Mouse (Mus musculus) heart, adult 2 months (tissue): Measurements from ENCODE around the gene Tspan6. TPM values are rescaled to one million over a fixed set of nuclear protein-coding genes. Genes with fewer than 3 reads are reported as not detected.

Experiments
- DNase-seq, 2 experiments: peaks; one replicate each; pipeline ENCODE4 v3.0.0; 2021
- H3K27ac ChIP-seq: fragments of 200-600 bp; 2 replicates; pipeline ENCODE4 v1.8.1; 2022
- H3K27me3 ChIP-seq: fragments of 200-500 bp; 2 replicates; pipeline ENCODE4 v1.6.1; 2012; ENCODE audit warnings: mild to moderate bottlenecking, low read length, inconsistent platforms, mixed read lengths; ENCODE audit not compliant: control insufficient read depth, insufficient read depth
- H3K36me3 ChIP-seq: fragments of 200-500 bp; 2 replicates; pipeline ENCODE4 v1.6.1; 2012; ENCODE audit warnings: low read length, inconsistent platforms; ENCODE audit not compliant: control insufficient read depth, insufficient read depth
- H3K4me1 ChIP-seq: fragments of 200-500 bp; 2 replicates; pipeline ENCODE4 v1.6.1; 2011; ENCODE audit warnings: low read length; ENCODE audit not compliant: control insufficient read depth, insufficient read depth
- H3K4me3 ChIP-seq: fragments of 200-600 bp; 2 replicates; pipeline ENCODE4 v1.8.1; 2022
- H3K79me2 ChIP-seq: fragments of 200-500 bp; replicated peaks from 2 replicates; pipeline ENCODE4 v1.6.1; 2012; ENCODE audit warnings: mild to moderate bottlenecking, inconsistent platforms, low read length, moderate library complexity, mixed read lengths; ENCODE audit not compliant: control insufficient read depth, insufficient read depth
- H3K9ac ChIP-seq: fragments of 200-500 bp; 2 replicates; pipeline ENCODE4 v1.6.1; 2012; ENCODE audit warnings: low read depth, mild to moderate bottlenecking, control low read depth, inconsistent platforms, low read length, mixed read lengths
- CTCF ChIP-seq: fragments of 200-600 bp; IDR thresholded peaks from 2 replicates; pipeline ENCODE4 v1.8.1; 2022; ENCODE audit warnings: antibody characterized with exemption, mild to moderate bottlenecking, moderate library complexity
- EP300 ChIP-seq: fragments of 200-500 bp; IDR thresholded peaks from 2 replicates; pipeline ENCODE4 v1.6.1; 2011; ENCODE audit warnings: low read depth, low read length, control low read depth; ENCODE audit not compliant: insufficient read depth
- POLR2A ChIP-seq: fragments of 200-500 bp; IDR thresholded peaks from 2 replicates; pipeline ENCODE4 v1.6.1; 2011; ENCODE audit warnings: mild to moderate bottlenecking, low read depth, low read length, control low read depth; ENCODE audit not compliant: insufficient read depth
- WGBS: fragments of 180-500 bp; shearing (Covaris S2); methylation state at CpG from one replicate; pipeline ENCODE4 v1.1.7; 2018; 5-methylcytosine and 5-hydroxymethylcytosine counted together
- intact Hi-C: fragments of 180-260 bp; cut with DNase I; formaldehyde crosslinking; loops from one replicate; pipeline ENCODE4 v1.15.1; 2025
- long read RNA-seq: library from polyadenylated mRNA; stranded (forward); transcript quantifications from one replicate; pipeline ENCODE4 v2.0.0, GENCODE M21; 2021
- polyA plus RNA-seq: library from polyadenylated mRNA; depleted of rRNA; stranded (reverse); fragments of >200 nt; gene quantifications from 2 replicates; pipeline ENCODE4 v1.2.3, GENCODE M21; 2012; rRNA removed
- total RNA-seq, 2 experiments: library from RNA; stranded (reverse); gene quantifications; 2 replicates each; pipeline ENCODE4 v1.2.3; 2021

Gene Tspan6
- total RNA-seq: 1 to 10 TPM; 7.1 to 7.9 TPM
- 4.7 and 12.0 TPM in 2 replicates for polyA plus RNA-seq
- long read RNA-seq, transcript Tspan6-201 (8 exons, 1,765 nt): major isoform, 14 of 14 reads
- long read RNA-seq, partial matches to known transcripts: 0 of 14 reads
- long read RNA-seq, other reads (novel, unspliced or antisense): 0 of 14 reads

- Histone ChIP-seq H3K9ac (peak within 1 kb of the TSS; percentile 81), H3K36me3 (no peaks in the 10 kb centered on the region), H3K4me3 (peak within 1 kb of the TSS; percentile 52), H3K79me2 (no peaks in the 10 kb centered on the region), H3K4me1 (no peaks in the 10 kb centered on the region), H3K27ac (peak within 1 kb of the TSS; percentile 19), H3K27me3 (no peaks in the 10 kb centered on the region)
- TF ChIP-seq EP300 (no peak), POLR2A (no peak), CTCF (peak; percentile 70)
- intact Hi-C loops: loop anchor here (5.0 to 10.0 kb wide), 2 partner anchors 111 to 143 kb away; no protein-coding TSS in a partner anchor
- 16% methylated on average over 33 of the region's 33 CpGs for WGBS
- DNase-seq: peak; percentile 83
Measured at GRCm38 (mm10) chrX:133898014-133898542, at the start of gene Tspan6. Gene Tspan6, minus strand, starts transcription at chrX:133898429.

GRCm38 (mm10) chrX:133947427-133947826 lies 49.2 kb upstream of the Tspan6 start:
- DNase-seq: peak; percentile 15 to 21

GRCm38 (mm10) chrX:133939561-133939960 lies 41.3 kb upstream of the Tspan6 start:
- no peak for TF ChIP-seq POLR2A
- TF ChIP-seq EP300: no peak
- TF ChIP-seq CTCF: no peak
- 28% methylated on average over 1 of the region's 1 CpGs for WGBS
- H3K79me2 ChIP-seq: no peaks in the 10 kb centered on the region
- no peak for DNase-seq
- no peaks in the 10 kb centered on the region for H3K36me3 ChIP-seq
- H3K27me3 ChIP-seq: no peaks in the 10 kb centered on the region
- H3K4me3 ChIP-seq: no peak overlapping the region
- intact Hi-C loops: no loop called here
- H3K4me1 ChIP-seq: no peaks in the 10 kb centered on the region
- no peak overlapping the region for H3K27ac ChIP-seq
- H3K9ac ChIP-seq: no peak overlapping the region

More at GRCm38 (mm10) chrX:133947427-133947826, 49.2 kb upstream of the Tspan6 start:
- intact Hi-C loops: loop anchor here (1.0 to 10.0 kb wide), 2 partner anchors 72 to 107 kb away; partner anchors contain the start of gene Cstf2
- no peak overlapping the region for H3K9ac ChIP-seq
- H3K27ac ChIP-seq: no peak overlapping the region
- H3K4me1 ChIP-seq: no peaks in the 10 kb centered on the region; the same call in 1 of the 2 replicates
- no peak overlapping the region for H3K4me3 ChIP-seq
- no peaks in the 10 kb centered on the region for H3K79me2 ChIP-seq
- no peaks in the 10 kb centered on the region for H3K36me3 ChIP-seq
- 29% methylated on average over 3 of the region's 3 CpGs for WGBS
- TF ChIP-seq POLR2A: no peak
- 0 out of 2 replicates have a peak, but pooled peaks have one; percentile 56 for TF ChIP-seq EP300
- peak; percentile 89 for TF ChIP-seq CTCF
- no peaks in the 10 kb centered on the region for H3K27me3 ChIP-seq

- 66% methylated on average over 4 of the region's 4 CpGs for WGBS
- TF ChIP-seq CTCF (no peak), EP300 (no peak), POLR2A (no peak)
- intact Hi-C loops: no loop called here
- H3K4me1 ChIP-seq: no peaks in the 10 kb centered on the region
- H3K9ac ChIP-seq: no peak overlapping the region
- H3K27ac ChIP-seq: no peak overlapping the region
- H3K79me2 ChIP-seq: no peaks in the 10 kb centered on the region
- H3K4me3 ChIP-seq: no peak overlapping the region
- no peaks in the 10 kb centered on the region for H3K36me3 ChIP-seq
- H3K27me3 ChIP-seq: no peaks in the 10 kb centered on the region
- no peak for DNase-seq
Measured at GRCm38 (mm10) chrX:133936605-133937225, 38.5 kb upstream of the Tspan6 start.

- Histone ChIP-seq H3K4me1 (no peaks in the 10 kb centered on the region), H3K9ac (no peak overlapping the region), H3K27ac (no peak overlapping the region), H3K27me3 (no peaks in the 10 kb centered on the region), H3K79me2 (no peaks in the 10 kb centered on the region), H3K36me3 (no peaks in the 10 kb centered on the region), H3K4me3 (no peak overlapping the region)
- TF ChIP-seq EP300 (no peak), CTCF (peak; percentile 78), POLR2A (no peak)
- WGBS: 50% methylated on average over 12 of the region's 12 CpGs
- intact Hi-C loops: loop anchor here (5.0 kb wide), 1 partner anchor 86 kb away; no protein-coding TSS in a partner anchor
- no peak for DNase-seq
Measured at GRCm38 (mm10) chrX:133931302-133932013, 33.2 kb upstream of the Tspan6 start.

- Histone ChIP-seq H3K27ac (no peak overlapping the region), H3K36me3 (no peaks in the 10 kb centered on the region), H3K27me3 (no peaks in the 10 kb centered on the region), H3K4me1 (no peaks in the 10 kb centered on the region), H3K4me3 (no peak overlapping the region), H3K9ac (no peak overlapping the region), H3K79me2 (no peaks in the 10 kb centered on the region)
- TF ChIP-seq POLR2A: no peak
- TF ChIP-seq EP300: no peak
- TF ChIP-seq CTCF: no peak
- WGBS: 75% methylated on average over 5 of the region's 5 CpGs
- intact Hi-C loops: no loop called here
- DNase-seq: no peak
Measured at GRCm38 (mm10) chrX:133926760-133927159, 28.5 kb upstream of the Tspan6 start.
